27 mouse cellular contexts compared by ENCODE assay signal in the genomic region with DNA sequence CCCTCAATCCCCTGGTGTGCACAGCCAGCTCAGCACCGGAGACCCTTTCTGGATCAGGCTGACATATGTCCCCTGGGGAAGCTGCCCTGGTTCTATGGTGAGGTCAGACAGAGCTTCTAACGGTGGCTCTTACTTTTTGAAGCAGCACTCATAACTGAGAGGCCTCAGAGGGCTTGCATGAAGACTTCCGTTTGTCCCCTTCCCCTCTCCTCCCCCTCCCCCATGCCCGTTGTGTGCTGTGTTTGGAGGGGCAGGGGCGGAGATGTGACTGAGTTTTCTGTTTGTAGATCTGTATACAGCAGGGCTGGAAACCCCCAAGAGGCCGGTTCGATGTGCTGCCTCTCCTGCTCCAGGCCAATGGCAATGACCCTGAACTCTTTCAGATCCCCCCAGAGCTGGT.
DNase-seq lines count a peak whose midpoint lies in the region; ATAC-seq and TF ChIP-seq lines count a peak whose summit lies in the region.
"Had no signal": no experiment of that assay in that cellular context is flagged by ENCODE, and none has a peak within 500 bp of the region (broad histone marks: within the 10 kb centered on the region; RNA-seq: fewer than 3 reads in every experiment).

No protein-coding gene starts in this region.

- no peaks in the 10 kb centered on the region for H3K27me3 ChIP-seq in hindbrain, embryonic 12.5 days
- no peaks in the 10 kb centered on the region for H3K27me3 ChIP-seq in hindbrain, postnatal 0 days (ENCODE audit: insufficient read depth, low read length)
- H3K27me3 ChIP-seq: lung, embryonic 15.5 days had no signal

- no peaks in the 10 kb centered on the region for H3K9me3 ChIP-seq in hindbrain, embryonic 12.5 days (replicated peaks)
- no peaks in the 10 kb centered on the region for H3K9me3 ChIP-seq in hindbrain, postnatal 0 days (ENCODE audit: low read length)
- H3K9me3 ChIP-seq: forebrain, embryonic 12.5 days; heart, embryonic 13.5 days; hindbrain, embryonic 13.5 days; kidney, embryonic 15.5 days; lung, embryonic 15.5 days had no signal

- no peak overlapping the region for H3K4me3 ChIP-seq in hindbrain, embryonic 12.5 days
- no peak overlapping the region for H3K4me3 ChIP-seq in hindbrain, postnatal 0 days (ENCODE audit: low read length)
- H3K4me3 ChIP-seq: forebrain, embryonic 12.5 days; heart, embryonic 13.5 days; hindbrain, embryonic 13.5 days; kidney, embryonic 15.5 days; lung, embryonic 15.5 days had no signal

- H3K36me3 ChIP-seq in hindbrain, embryonic 12.5 days: no peaks in the 10 kb centered on the region
- no peaks in the 10 kb centered on the region for H3K36me3 ChIP-seq in hindbrain, postnatal 0 days (ENCODE audit: insufficient read depth, low read length)
- H3K36me3 ChIP-seq: forebrain, embryonic 12.5 days; G1E; heart, embryonic 13.5 days; hindbrain, embryonic 13.5 days; kidney, embryonic 15.5 days; lung, embryonic 15.5 days had no signal

- peak; percentile 28 for DNase-seq in embryo, embryonic 10.5 days (ENCODE audit: low spot score)
- DNase-seq in embryo, embryonic 9.5 days (ENCODE audit: extremely low spot score): no peak
- no peak for DNase-seq in hindbrain, postnatal 0 days (ENCODE audit: low spot score)
- DNase-seq in retina, postnatal 1 day: peak; percentile 34
- DNase-seq in retina, embryonic 14.5 days (ENCODE audit: low spot score): no peak
- no peak for DNase-seq in gastrocnemius, postnatal 25 days
- DNase-seq: adrenal gland, adult 8-10 months; cerebellum, adult 8-10 months; cerebellum, postnatal 25 days; forebrain, postnatal 0 days; heart, postnatal 10 days; kidney, adult 18-20 months; kidney, postnatal 25 days; liver; lung, postnatal 36 days; right cerebral cortex, postnatal 4 days; thymus, adult 18-20 months; thymus, postnatal 25 days had no signal

- TF ChIP-seq CTCF in hindbrain, postnatal 0 days (IDR thresholded peaks at IDR 0.05; ENCODE audit: low read depth): no peak

- no peak overlapping the region for H3K9ac ChIP-seq in hindbrain, embryonic 12.5 days
- H3K9ac ChIP-seq in hindbrain, postnatal 0 days (replicated peaks; ENCODE audit: low read length): no peak overlapping the region
- H3K9ac ChIP-seq: forebrain, embryonic 12.5 days; forebrain, postnatal 0 days; heart, embryonic 13.5 days; hindbrain, embryonic 13.5 days; kidney, embryonic 15.5 days; lung, embryonic 15.5 days had no signal

- peak overlapping the region; percentile 12; the same call in 1 of the 2 replicates for H3K27ac ChIP-seq in hindbrain, embryonic 12.5 days
- H3K27ac ChIP-seq in hindbrain, postnatal 0 days: no peak overlapping the region
- H3K27ac ChIP-seq: forebrain, embryonic 12.5 days; heart, embryonic 13.5 days; hindbrain, embryonic 13.5 days; kidney, embryonic 15.5 days; lung, embryonic 15.5 days; stomach, postnatal 0 days had no signal

- WGBS in hindbrain, embryonic 12.5 days: 25% methylated on average over 7 of the region's 7 CpGs
- 30% methylated on average over 7 of the region's 7 CpGs for WGBS in hindbrain, postnatal 0 days

- no peak for ATAC-seq in hindbrain, embryonic 12.5 days (ENCODE audit: low FRiP score)
- no peak for ATAC-seq in hindbrain, postnatal 0 days
- no peak for ATAC-seq in cerebellum, adult (ENCODE audit: insufficient number of reproducible peaks, low FRiP score, low TSS enrichment)
- ATAC-seq: forebrain, postnatal 0 days had no signal

- H3K4me2 ChIP-seq in hindbrain, embryonic 12.5 days (replicated peaks): no peak overlapping the region
- no peak overlapping the region for H3K4me2 ChIP-seq in hindbrain, postnatal 0 days (ENCODE audit: low read depth, low read length)
- H3K4me2 ChIP-seq: forebrain, embryonic 12.5 days; heart, embryonic 13.5 days; hindbrain, embryonic 13.5 days; kidney, embryonic 15.5 days; lung, embryonic 15.5 days had no signal

- H3K4me1 ChIP-seq in hindbrain, embryonic 12.5 days: peaks cover 27% of the 10 kb centered on the region
- peaks cover 7% of the 10 kb centered on the region for H3K4me1 ChIP-seq in hindbrain, postnatal 0 days (ENCODE audit: insufficient read depth, low read length)
- H3K4me1 ChIP-seq: lung, embryonic 15.5 days had no signal

Comparison
In these comparisons a context has a peak if more than half of its experiments do, and no peak if none do; other contexts are left out.
1. DNase-seq: peak in embryo, embryonic 10.5 days (single experiment) and retina, postnatal 1 day (single experiment); none in embryo, embryonic 9.5 days (single experiment), hindbrain, postnatal 0 days (single experiment), retina, embryonic 14.5 days (single experiment) and gastrocnemius, postnatal 25 days (single experiment).